Mouse (Mus musculus) forebrain, embryonic 16.5 days (tissue): Measurements from ENCODE around the gene Flnc. TPM values are rescaled to one million over a fixed set of nuclear protein-coding genes. Genes with fewer than 3 reads are reported as not detected.
"Not testable (repeated sequence)": the region's sequence is repeated elsewhere in the genome, so short reads cannot be mapped to it uniquely, and the experiment has no call there.

Experiments
- ATAC-seq: fragments of 200-750 bp; cut with Nextera tagmentation; 2 replicates; pipeline ENCODE4 v1.8.0; 2017; ENCODE audit warnings: mild to moderate bottlenecking, moderate library complexity
- H3K27ac ChIP-seq: fragments of 300-500 bp; sonication (generic); 2 replicates; pipeline ENCODE4 v1.5.1; 2014; ENCODE audit warnings: low read length, control low read depth
- H3K27me3 ChIP-seq: fragments of 300-500 bp; sonication (generic); replicated peaks from 2 replicates; pipeline ENCODE4 v1.6.1; 2014; ENCODE audit warnings: low read length; ENCODE audit not compliant: control insufficient read depth, insufficient read depth
- H3K36me3 ChIP-seq: fragments of 300-500 bp; sonication (generic); 2 replicates; pipeline ENCODE4 v1.6.1; 2014; ENCODE audit not compliant: control insufficient read depth, insufficient read depth
- H3K4me1 ChIP-seq: fragments of 300-500 bp; sonication (generic); replicated peaks from 2 replicates; pipeline ENCODE4 v1.6.1; 2014; ENCODE audit warnings: low read length; ENCODE audit not compliant: control insufficient read depth, insufficient read depth
- H3K4me2 ChIP-seq: fragments of 300-500 bp; sonication (generic); 2 replicates; pipeline ENCODE4 v1.6.1; 2014; ENCODE audit warnings: mild to moderate bottlenecking, low read length, control low read depth
- H3K4me3 ChIP-seq: fragments of 300-500 bp; sonication (generic); replicated peaks from 2 replicates; pipeline ENCODE4 v1.5.1; 2014; ENCODE audit warnings: mild to moderate bottlenecking, low read length, control low read depth
- H3K9ac ChIP-seq: fragments of 300-500 bp; sonication (generic); replicated peaks from 2 replicates; pipeline ENCODE4 v1.6.1; 2014; ENCODE audit warnings: low read depth, low read length, control low read depth
- H3K9me3 ChIP-seq: fragments of 300-500 bp; sonication (generic); 2 replicates; pipeline ENCODE4 v1.6.1; 2016; ENCODE audit warnings: low read length; ENCODE audit not compliant: control insufficient read depth
- WGBS: fragments of 180-500 bp; shearing (Covaris S2); extraction: QIAGEN DNeasy Blood & Tissue Kit; methylation state at CpG from one replicate; pipeline ENCODE4 v1.1.7; 2014; 5-methylcytosine and 5-hydroxymethylcytosine counted together
- polyA plus RNA-seq: library from polyadenylated mRNA; unstranded; fragments of >200 nt; fragmentation: Nextera tagmentation; extraction: Ambion mirVana; gene quantifications from 2 replicates; pipeline ENCODE4 v1.2.1, GENCODE M21; 2015

The Flnc gene
- 2.0 and 2.7 TPM in 2 replicates for polyA plus RNA-seq

- Histone ChIP-seq H3K9ac (peak within 1 kb of the TSS; percentile 50), H3K4me1 (peaks cover 37% of the 10 kb centered on the region), H3K36me3 (no peaks in the 10 kb centered on the region), H3K27ac (no peak within 1 kb of the TSS), H3K4me3 (peak within 1 kb of the TSS; percentile 47), H3K9me3 (no peaks in the 10 kb centered on the region), H3K4me2 (peak within 1 kb of the TSS; percentile 87), H3K27me3 (peaks cover 18% of the 10 kb centered on the region)
- peak; percentile 41; the same call in 1 of the 2 replicates for ATAC-seq
- WGBS = under 1% methylated on average over 74 of the region's 77 CpGs
These were observed at the start of gene Flnc for GRCm38 (mm10) chr6:29433038-29433803. Gene Flnc, plus strand, starts transcription at chr6:29433256.

- Histone ChIP-seq H3K36me3 (no peaks in the 10 kb centered on the region), H3K9me3 (no peaks in the 10 kb centered on the region), H3K4me2 (peak within 1 kb of the TSS; percentile 22; the same call in 1 of the 2 replicates), H3K4me1 (peaks cover 13% of the 10 kb centered on the region), H3K27ac (no peak within 1 kb of the TSS), H3K27me3 (no peaks in the 10 kb centered on the region), H3K4me3 (no peak within 1 kb of the TSS), H3K9ac (no peak within 1 kb of the TSS)
- peak; percentile 47 for ATAC-seq
- 7% methylated on average over 12 of the region's 12 CpGs for WGBS
These were observed 45.0 kb upstream of the Flnc start, which contains the start of gene Opn1sw for GRCm38 (mm10) chr6:29388052-29388518. Gene Opn1sw, minus strand, starts transcription at chr6:29388468.

GRCm38 (mm10) chr6:29388606-29389080 lies 44.4 kb upstream of the Flnc start:
- Histone ChIP-seq H3K9ac (no peak overlapping the region), H3K27me3 (no peaks in the 10 kb centered on the region), H3K4me1 (peaks cover 13% of the 10 kb centered on the region), H3K36me3 (no peaks in the 10 kb centered on the region), H3K4me2 (peak overlapping the region; percentile 22; the same call in 1 of the 2 replicates), H3K9me3 (no peaks in the 10 kb centered on the region), H3K4me3 (no peak overlapping the region), H3K27ac (no peak overlapping the region)
- 9% methylated on average over 11 of the region's 11 CpGs for WGBS
- ATAC-seq = peak; percentile 89

GRCm38 (mm10) chr6:29389425-29389824 lies 43.6 kb upstream of the Flnc start:
- Histone ChIP-seq H3K4me2 (no peak overlapping the region), H3K4me3 (no peak overlapping the region), H3K9ac (no peak overlapping the region), H3K9me3 (no peaks in the 10 kb centered on the region), H3K27ac (no peak overlapping the region), H3K4me1 (peaks cover 13% of the 10 kb centered on the region), H3K36me3 (no peaks in the 10 kb centered on the region), H3K27me3 (no peaks in the 10 kb centered on the region)
- ATAC-seq = no peak
- 54% methylated on average over 9 of the region's 9 CpGs for WGBS

GRCm38 (mm10) chr6:29390500-29390899 lies 42.6 kb upstream of the Flnc start:
- peaks cover 13% of the 10 kb centered on the region for H3K4me1 ChIP-seq
- not testable (repeated sequence) for H3K27ac ChIP-seq, ATAC-seq, H3K27me3 ChIP-seq, H3K4me3 ChIP-seq, H3K4me2 ChIP-seq, H3K9ac ChIP-seq, H3K9me3 ChIP-seq, H3K36me3 ChIP-seq
- 85% methylated on average over 1 of the region's 1 CpGs for WGBS

GRCm38 (mm10) chr6:29391241-29391640 lies 41.8 kb upstream of the Flnc start:
- H3K27ac ChIP-seq, H3K4me2 ChIP-seq, H3K27me3 ChIP-seq, H3K9me3 ChIP-seq, H3K36me3 ChIP-seq, ATAC-seq, H3K4me3 ChIP-seq, H3K9ac ChIP-seq: not testable (repeated sequence)
- WGBS = 78% methylated on average over 8 of the region's 8 CpGs
- H3K4me1 ChIP-seq = peaks cover 19% of the 10 kb centered on the region

GRCm38 (mm10) chr6:29391802-29392201 lies 41.3 kb upstream of the Flnc start:
- H3K4me1 ChIP-seq = peaks cover 19% of the 10 kb centered on the region

GRCm38 (mm10) chr6:29394286-29394685 lies 38.8 kb upstream of the Flnc start:
- WGBS = 32% methylated on average over 1 of the region's 1 CpGs
- Histone ChIP-seq H3K9me3 (no peaks in the 10 kb centered on the region), H3K27ac (no peak overlapping the region), H3K9ac (no peak overlapping the region), H3K4me2 (no peak overlapping the region), H3K27me3 (no peaks in the 10 kb centered on the region), H3K4me3 (no peak overlapping the region), H3K4me1 (peaks cover 17% of the 10 kb centered on the region), H3K36me3 (0 out of 2 replicates have a peak, but pooled peaks cover 2% of the 10 kb centered on the region)
- no peak for ATAC-seq

More at GRCm38 (mm10) chr6:29391802-29392201, 41.3 kb upstream of the Flnc start:
- no peak overlapping the region for H3K4me3 ChIP-seq
- no peaks in the 10 kb centered on the region for H3K27me3 ChIP-seq
- H3K9ac ChIP-seq = no peak overlapping the region
- WGBS = 76% methylated on average over 4 of the region's 4 CpGs
- H3K36me3 ChIP-seq = no peaks in the 10 kb centered on the region
- H3K27ac ChIP-seq = no peak overlapping the region
- no peak overlapping the region for H3K4me2 ChIP-seq
- ATAC-seq = no peak
- H3K9me3 ChIP-seq = no peaks in the 10 kb centered on the region

GRCm38 (mm10) chr6:29395910-29396713 lies 36.9 kb upstream of the Flnc start, which contains the start of gene Ccdc136:
Gene Ccdc136, plus strand, starts transcription at chr6:29396309.
- H3K4me3 ChIP-seq = peak within 1 kb of the TSS; percentile 80
- peak within 1 kb of the TSS; percentile 75 for H3K9ac ChIP-seq
- H3K9me3 ChIP-seq = no peaks in the 10 kb centered on the region
- peak within 1 kb of the TSS; percentile 69 for H3K4me2 ChIP-seq
- under 1% methylated on average over 43 of the region's 49 CpGs for WGBS
- 0 out of 2 replicates have a peak, but pooled peaks cover 2% of the 10 kb centered on the region for H3K36me3 ChIP-seq
- ATAC-seq = peak; percentile 90
- no peaks in the 10 kb centered on the region for H3K27me3 ChIP-seq
- H3K4me1 ChIP-seq = peaks cover 15% of the 10 kb centered on the region
- peak within 1 kb of the TSS; percentile 75 for H3K27ac ChIP-seq
